Mouse (Mus musculus) ES-Bruce4 (cell line): ENCODE measurements around the gene Mamdc2.

ENCODE experiments used
- CTCF ChIP-seq: IDR thresholded peaks from one replicate; pipeline ENCODE4 v1.8.1; 2011; ENCODE audit warnings: low read depth, low read length
- POLR2A ChIP-seq: IDR thresholded peaks from one replicate; pipeline ENCODE4 v1.8.1; 2011; ENCODE audit warnings: low read length; ENCODE audit not compliant: insufficient read depth

- TF ChIP-seq POLR2A (no peak), CTCF (no peak)
Observed at GRCm38 (mm10) chr19:23444910-23445845, 3.1 kb downstream of the Mamdc2 start.
